Mouse (Mus musculus) heart, adult 2 months (tissue): Measurements from ENCODE around the gene Itgam.

ENCODE experiments used
- EP300 ChIP-seq: fragments of 200-500 bp; IDR thresholded peaks from 2 replicates; pipeline ENCODE4 v1.6.1; 2011; ENCODE audit warnings: low read depth, low read length, control low read depth; ENCODE audit not compliant: insufficient read depth
- POLR2A ChIP-seq: fragments of 200-500 bp; IDR thresholded peaks from 2 replicates; pipeline ENCODE4 v1.6.1; 2011; ENCODE audit warnings: mild to moderate bottlenecking, low read depth, low read length, control low read depth; ENCODE audit not compliant: insufficient read depth

DNA sequence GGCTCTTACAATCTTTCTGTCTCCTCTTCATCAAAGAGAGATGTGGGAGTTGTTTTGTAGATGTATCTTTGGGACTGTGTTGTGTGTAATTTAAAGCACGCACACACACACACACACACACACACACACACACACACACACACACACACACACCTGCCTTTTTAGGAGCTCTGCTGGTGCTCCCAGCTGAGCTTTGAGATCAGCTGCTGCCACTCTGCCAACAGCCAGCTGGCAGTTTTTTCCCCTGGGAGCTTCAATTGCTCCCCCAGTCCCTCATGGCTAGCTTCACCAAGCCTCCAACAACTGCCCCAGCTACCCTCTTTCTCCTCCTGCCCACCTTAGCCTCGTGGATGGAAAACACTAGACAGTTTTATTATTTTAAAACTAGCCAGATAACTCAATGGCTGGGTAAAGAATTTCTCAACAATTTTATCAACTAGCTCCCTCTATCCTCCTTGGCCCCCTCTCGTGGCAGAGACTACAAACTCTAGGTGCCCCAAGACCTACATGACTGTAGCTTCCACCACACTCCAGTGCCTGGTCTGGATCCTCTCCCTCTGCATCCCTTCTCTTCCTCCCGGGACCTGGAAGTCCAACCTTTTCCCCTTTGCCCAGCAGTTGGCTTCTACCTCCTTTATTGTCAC, 18.2 kb upstream of the Itgam start:
- no peak for TF ChIP-seq EP300
- TF ChIP-seq POLR2A: no peak
